Mouse (Mus musculus) liver, embryonic 11.5 days (tissue): ENCODE data around the gene Tiam1. TPM values are rescaled to one million over a fixed set of nuclear protein-coding genes. Genes with fewer than 3 reads are reported as not detected.
A peak's percentile ranks its signal among the peaks of the same experiment; 100 is the strongest.

Experiments
- ATAC-seq: fragments of 200-750 bp; cut with Nextera tagmentation; replicated peaks from 2 replicates; pipeline ENCODE4 v1.8.0; 2017; ENCODE audit warnings: moderate number of reproducible peaks, mild to moderate bottlenecking, moderate TSS enrichment, moderate library complexity; ENCODE audit not compliant: low FRiP score
- DNase-seq: peaks from one replicate; pipeline ENCODE4 v3.0.0-alpha.2; 2017; ENCODE audit warnings: low spot score
- H3K27ac ChIP-seq: fragments of 300-500 bp; sonication (generic); 2 replicates; pipeline ENCODE4 v1.5.1; 2014; ENCODE audit warnings: mild to moderate bottlenecking, low read depth, low read length, control low read depth
- H3K27me3 ChIP-seq: fragments of 300-500 bp; sonication (generic); replicated peaks from 2 replicates; pipeline ENCODE4 v1.6.1; 2014; ENCODE audit warnings: low read length, mixed read lengths; ENCODE audit not compliant: control insufficient read depth, insufficient read depth
- H3K36me3 ChIP-seq: fragments of 300-500 bp; sonication (generic); 2 replicates; pipeline ENCODE4 v1.6.1; 2014; ENCODE audit warnings: mild to moderate bottlenecking, low read length, moderate library complexity, mixed read lengths; ENCODE audit not compliant: control insufficient read depth, insufficient read depth
- H3K4me1 ChIP-seq: fragments of 300-500 bp; sonication (generic); replicated peaks from 2 replicates; pipeline ENCODE4 v1.6.1; 2014; ENCODE audit warnings: low read length, mixed read lengths; ENCODE audit not compliant: control insufficient read depth, insufficient read depth
- H3K4me2 ChIP-seq: fragments of 300-500 bp; sonication (generic); 2 replicates; pipeline ENCODE4 v1.6.1; 2014; ENCODE audit warnings: mild to moderate bottlenecking, control low read depth, moderate library complexity
- H3K4me3 ChIP-seq: fragments of 300-500 bp; sonication (generic); 2 replicates; pipeline ENCODE4 v1.5.1; 2014; ENCODE audit warnings: low read depth, low read length, control low read depth
- H3K9ac ChIP-seq: fragments of 300-500 bp; sonication (generic); 2 replicates; pipeline ENCODE4 v1.6.1; 2014; ENCODE audit warnings: low read depth, low read length, control low read depth
- H3K9me3 ChIP-seq: fragments of 300-500 bp; sonication (generic); 2 replicates; pipeline ENCODE4 v1.6.1; 2016; ENCODE audit warnings: low read length, inconsistent platforms, mixed read lengths; ENCODE audit not compliant: control insufficient read depth
- WGBS: fragments of 180-500 bp; shearing (Covaris S2); extraction: QIAGEN DNeasy Blood & Tissue Kit; methylation state at CpG from one replicate; pipeline ENCODE4 v1.1.7; 2014; 5-methylcytosine and 5-hydroxymethylcytosine counted together
- polyA plus RNA-seq: library from polyadenylated mRNA; unstranded; fragments of >200 nt; fragmentation: Nextera tagmentation; extraction: Ambion mirVana; gene quantifications from 2 replicates; pipeline ENCODE4 v1.2.1, GENCODE M21; 2014

Gene Tiam1
- polyA plus RNA-seq, 1 experiment from 2014 or later = 17.2 TPM

DNA sequence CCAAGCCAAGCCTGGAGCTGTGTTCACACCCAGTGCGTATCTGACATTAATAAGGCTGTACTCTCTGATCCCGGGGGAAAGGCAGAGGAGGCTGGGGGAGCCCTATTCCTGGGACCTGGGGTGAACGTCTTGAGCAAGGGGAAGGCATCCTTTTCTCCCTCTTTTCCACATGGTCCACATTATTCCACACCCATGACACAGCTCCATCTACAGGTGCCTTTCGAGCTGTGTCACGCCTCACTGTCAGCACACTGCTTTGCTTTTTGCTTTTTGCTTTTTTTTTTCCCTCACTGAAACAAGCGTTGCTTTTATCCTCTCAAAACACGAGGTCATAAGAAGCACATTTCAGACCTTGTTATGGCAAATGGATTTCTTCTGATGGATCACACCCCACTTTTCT, 11.5 kb upstream of the Tiam1 start:
- no peaks in the 10 kb centered on the region for H3K27me3 ChIP-seq
- no peak for DNase-seq
- WGBS = 59% methylated on average over 7 of the region's 7 CpGs

DNA sequence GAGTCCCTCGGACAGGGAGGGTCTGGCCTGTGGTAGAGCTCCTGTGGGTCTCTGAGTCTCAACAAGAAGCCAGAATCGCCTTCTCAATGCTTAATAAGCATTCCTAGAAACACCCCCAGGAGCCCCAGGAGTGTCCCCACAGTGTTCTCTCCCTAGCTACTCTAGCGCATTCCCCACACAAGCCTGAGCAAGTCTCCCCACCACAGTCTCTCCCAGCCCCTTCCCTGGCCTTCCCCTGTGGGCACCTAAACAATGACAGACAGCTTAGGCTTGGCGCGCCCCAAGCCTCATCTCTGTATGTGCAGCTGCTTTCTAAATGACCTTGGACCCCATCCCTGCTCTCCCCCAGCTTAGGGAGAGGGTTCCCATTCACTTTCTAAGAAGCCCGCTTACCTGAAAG, 7.3 kb upstream of the Tiam1 start:
- H3K36me3 ChIP-seq = no peaks in the 10 kb centered on the region
- H3K27me3 ChIP-seq = no peaks in the 10 kb centered on the region
- H3K27ac ChIP-seq = no peak overlapping the region
- no peaks in the 10 kb centered on the region for H3K4me1 ChIP-seq
- H3K9ac ChIP-seq = no peak overlapping the region
- H3K4me2 ChIP-seq = no peak overlapping the region
- ATAC-seq (no peak), DNase-seq (no peak)
- H3K4me3 ChIP-seq = no peak overlapping the region
- WGBS = 85% methylated on average over 6 of the region's 6 CpGs
- no peaks in the 10 kb centered on the region for H3K9me3 ChIP-seq

More for the DNA sequence above, 11.5 kb upstream of the Tiam1 start:
- Histone ChIP-seq H3K4me2 (no peak overlapping the region), H3K9me3 (no peaks in the 10 kb centered on the region), H3K9ac (no peak overlapping the region), H3K36me3 (no peaks in the 10 kb centered on the region), H3K4me3 (no peak overlapping the region), H3K27ac (no peak overlapping the region), H3K4me1 (no peaks in the 10 kb centered on the region)
- ATAC-seq = no peak

DNA sequence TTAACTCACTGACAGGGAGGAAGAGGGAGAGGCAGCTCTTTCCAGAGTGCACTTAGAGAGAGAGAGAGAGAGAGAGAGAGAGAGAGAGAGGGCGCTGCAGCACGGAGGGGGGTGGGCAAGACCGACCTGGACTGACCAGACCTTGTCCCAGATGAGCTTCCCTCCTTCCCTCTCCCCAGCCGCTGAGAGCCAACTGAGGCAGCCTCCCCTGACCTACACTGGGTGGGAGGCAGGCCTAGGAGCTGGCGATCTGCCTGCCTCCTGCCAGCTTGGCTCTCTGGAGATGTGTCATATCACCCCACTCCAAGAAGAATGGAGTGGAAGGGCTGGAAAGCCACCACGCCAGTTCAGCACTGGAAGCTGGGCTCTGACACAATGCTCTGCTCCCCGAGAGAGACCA, 6.6 kb upstream of the Tiam1 start:
- ATAC-seq (no peak), DNase-seq (no peak)
- Histone ChIP-seq H3K27ac (no peak overlapping the region), H3K4me3 (no peak overlapping the region), H3K9ac (no peak overlapping the region), H3K27me3 (no peaks in the 10 kb centered on the region), H3K9me3 (no peaks in the 10 kb centered on the region), H3K4me1 (no peaks in the 10 kb centered on the region), H3K4me2 (no peak overlapping the region), H3K36me3 (no peaks in the 10 kb centered on the region)
- 54% methylated on average over 7 of the region's 7 CpGs for WGBS

DNA sequence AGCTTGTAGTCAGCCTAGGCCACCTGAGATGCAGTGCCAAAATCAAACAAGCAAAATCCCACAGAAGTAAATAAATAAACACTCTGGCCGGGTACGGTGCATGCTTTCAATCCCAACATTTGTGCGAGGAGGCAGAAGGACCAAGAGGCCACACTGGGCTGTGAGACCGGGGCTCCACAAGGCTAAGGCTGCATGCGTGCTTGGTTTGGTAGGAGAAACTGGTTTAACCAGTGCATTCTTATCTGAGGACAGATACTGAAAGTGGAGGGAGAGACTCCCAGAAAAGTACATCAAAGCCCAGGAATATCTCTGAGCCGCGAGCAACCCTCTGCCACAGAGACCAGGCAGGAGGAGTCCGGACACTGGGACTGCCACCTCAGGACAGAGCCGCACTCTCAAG, 5.8 kb upstream of the Tiam1 start:
- Histone ChIP-seq H3K9ac (no peak overlapping the region), H3K36me3 (no peaks in the 10 kb centered on the region), H3K27me3 (no peaks in the 10 kb centered on the region), H3K4me1 (no peaks in the 10 kb centered on the region), H3K9me3 (no peaks in the 10 kb centered on the region), H3K4me3 (no peak overlapping the region), H3K4me2 (no peak overlapping the region), H3K27ac (no peak overlapping the region)
- no peak for ATAC-seq
- DNase-seq = no peak
- 71% methylated on average over 9 of the region's 9 CpGs for WGBS

DNA sequence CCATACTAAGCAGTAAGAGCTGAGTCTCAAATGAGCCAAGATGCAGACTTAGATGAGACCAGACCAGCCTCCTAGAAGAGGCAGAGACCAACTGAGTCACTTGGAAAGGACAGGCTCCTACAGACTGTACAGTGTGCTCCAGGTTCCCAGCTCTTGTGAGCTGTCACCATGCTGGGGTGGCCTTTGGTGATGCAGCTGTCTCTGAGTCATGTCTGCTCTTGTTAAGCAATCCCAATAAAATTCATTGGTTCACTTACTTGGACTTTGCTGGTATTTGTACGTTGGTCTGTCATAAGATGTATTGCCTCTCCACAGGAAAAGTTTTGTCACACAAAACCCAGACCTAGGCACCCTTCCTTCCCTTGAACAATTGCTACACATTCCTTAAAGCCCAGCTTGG, 1.7 kb upstream of the Tiam1 start:
- Histone ChIP-seq H3K27ac (no peak overlapping the region), H3K9ac (no peak overlapping the region), H3K9me3 (no peaks in the 10 kb centered on the region), H3K4me3 (no peak overlapping the region), H3K27me3 (no peaks in the 10 kb centered on the region), H3K4me2 (peak overlapping the region; percentile 100; the same call in 1 of the 2 replicates), H3K36me3 (no peaks in the 10 kb centered on the region), H3K4me1 (peaks cover 11% of the 10 kb centered on the region)
- no peak for ATAC-seq
- WGBS = 87% methylated on average over 1 of the region's 1 CpGs
- no peak for DNase-seq

DNA sequence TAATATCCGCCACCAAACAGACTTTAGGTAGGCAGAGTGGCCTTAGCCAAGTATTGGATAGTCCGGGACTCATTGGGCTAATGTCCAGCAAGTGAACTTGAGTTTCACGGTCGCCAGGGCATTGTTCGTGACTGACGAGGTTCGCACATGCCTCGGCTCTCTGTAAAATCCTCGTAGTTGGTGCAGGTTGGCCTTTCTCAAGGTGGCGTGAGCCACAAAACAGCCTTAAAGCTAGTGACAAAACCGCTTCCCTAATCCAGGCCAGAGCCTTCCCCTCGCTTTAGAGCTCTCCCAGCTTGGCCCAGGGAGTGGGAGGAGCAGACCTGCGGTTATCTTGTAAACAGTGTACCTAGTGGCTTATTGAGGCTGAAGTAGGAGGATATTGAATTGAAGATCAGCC, 972 bp upstream of the Tiam1 start:
- WGBS = 11% methylated on average over 13 of the region's 13 CpGs
- no peaks in the 10 kb centered on the region for H3K9me3 ChIP-seq
- 0 out of 2 replicates have a peak overlapping the region, but pooled peaks have one; percentile 60 for H3K27ac ChIP-seq
- no peaks in the 10 kb centered on the region for H3K36me3 ChIP-seq
- peak overlapping the region; percentile 100 for H3K4me2 ChIP-seq
- ATAC-seq = no peak
- H3K4me3 ChIP-seq = peak overlapping the region; percentile 76
- H3K9ac ChIP-seq = peak overlapping the region; percentile 73
- peaks cover 11% of the 10 kb centered on the region for H3K4me1 ChIP-seq
- DNase-seq = peak; percentile 56
- no peaks in the 10 kb centered on the region for H3K27me3 ChIP-seq

DNA sequence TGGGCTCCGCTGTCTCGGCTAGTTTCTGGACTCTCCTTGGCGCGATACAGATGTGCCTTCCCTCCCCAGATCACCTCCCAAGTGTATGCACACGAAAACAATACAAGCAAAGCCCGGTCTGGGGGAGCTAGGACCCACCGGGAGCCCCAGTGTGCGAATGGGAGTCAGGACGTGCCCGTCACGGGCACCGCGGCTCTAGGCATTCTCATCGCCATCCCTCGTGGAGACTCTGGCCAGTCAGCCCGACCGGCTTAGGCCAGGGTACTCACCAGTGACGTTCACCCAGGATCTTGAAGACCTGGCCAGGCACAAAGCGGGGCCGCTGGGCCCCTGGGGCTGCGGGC, 181 bp downstream of the Tiam1 start:
- DNase-seq (no peak), ATAC-seq (no peak; the same call in 1 of the 2 replicates)
- peak overlapping the region; percentile 100 for H3K4me2 ChIP-seq
- H3K9ac ChIP-seq = peak overlapping the region; percentile 79
- peaks cover 13% of the 10 kb centered on the region for H3K4me1 ChIP-seq
- no peaks in the 10 kb centered on the region for H3K27me3 ChIP-seq
- peak overlapping the region; percentile 72 for H3K27ac ChIP-seq
- WGBS = 0% methylated on average over 21 of the region's 21 CpGs
- H3K9me3 ChIP-seq = no peaks in the 10 kb centered on the region
- no peaks in the 10 kb centered on the region for H3K36me3 ChIP-seq
- H3K4me3 ChIP-seq = peak overlapping the region; percentile 76

DNA sequence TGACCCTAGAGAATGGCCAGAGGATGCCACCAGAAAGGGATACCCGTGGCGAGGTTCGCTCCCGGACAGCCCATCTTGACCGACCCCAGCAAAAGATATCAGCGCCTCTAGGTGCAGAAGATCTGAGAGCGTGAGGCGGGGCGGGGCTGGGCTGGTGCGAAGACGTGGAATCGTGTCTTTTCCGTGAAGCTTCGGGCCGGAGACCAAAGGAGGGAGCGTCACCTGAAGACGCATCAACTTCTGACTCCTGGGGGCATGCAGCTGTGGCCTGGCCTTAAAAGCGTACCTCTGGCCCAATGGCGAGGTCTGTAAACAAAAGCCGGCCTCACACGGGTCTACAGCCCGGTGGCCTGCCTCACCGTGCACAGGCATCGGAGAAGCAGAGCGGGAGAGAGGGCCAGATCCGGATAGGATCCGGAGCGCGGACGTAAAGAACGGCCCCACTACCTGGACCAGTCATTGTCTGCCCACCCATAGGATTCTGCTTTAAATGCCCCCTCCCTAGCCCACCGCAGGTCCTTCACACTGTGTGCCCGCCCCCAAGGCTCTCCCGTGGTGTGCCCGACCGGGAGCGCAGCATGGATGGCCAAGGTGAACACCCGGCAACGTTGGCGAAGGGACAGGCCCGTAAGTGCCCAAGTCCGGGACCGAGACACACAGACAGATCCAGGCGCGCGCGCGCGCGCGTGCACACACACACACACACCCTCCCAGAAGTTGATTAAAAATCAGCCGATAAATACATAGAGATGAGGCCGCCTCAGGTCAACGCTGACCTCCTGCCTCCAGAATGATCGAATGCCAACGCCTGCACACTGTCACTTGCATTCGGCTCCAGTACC, 774 bp downstream of the Tiam1 start:
- Histone ChIP-seq H3K36me3 (no peaks in the 10 kb centered on the region), H3K9ac (peak overlapping the region; percentile 79), H3K9me3 (no peaks in the 10 kb centered on the region), H3K4me2 (peak overlapping the region; percentile 100), H3K4me1 (peaks cover 13% of the 10 kb centered on the region), H3K4me3 (peak overlapping the region; percentile 76), H3K27me3 (no peaks in the 10 kb centered on the region), H3K27ac (peak overlapping the region; percentile 72)
- DNase-seq (peak; percentile 77), ATAC-seq (peak; percentile 1)
- WGBS = under 1% methylated on average over 57 of the region's 57 CpGs

DNA sequence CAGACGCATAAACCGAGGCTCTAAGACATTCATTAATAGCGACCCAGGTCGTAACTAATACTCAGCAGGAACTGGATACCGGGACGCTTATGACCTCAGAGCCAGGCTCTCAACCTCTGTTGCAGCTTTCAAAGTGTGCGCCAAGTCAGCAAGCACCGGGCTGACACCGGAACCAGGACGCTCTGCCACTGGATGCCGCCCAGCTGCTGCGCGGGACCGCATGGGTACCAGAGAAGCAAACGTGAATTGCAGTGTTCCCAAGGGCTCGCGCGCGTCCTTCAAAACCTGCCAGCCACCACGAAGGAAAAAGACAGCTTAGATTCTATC, 1.4 kb downstream of the Tiam1 start:
- Histone ChIP-seq H3K27ac (no peak overlapping the region), H3K4me2 (peak overlapping the region; percentile 100), H3K27me3 (no peaks in the 10 kb centered on the region), H3K9ac (peak overlapping the region; percentile 79), H3K9me3 (no peaks in the 10 kb centered on the region), H3K4me1 (peaks cover 13% of the 10 kb centered on the region), H3K36me3 (no peaks in the 10 kb centered on the region), H3K4me3 (peak overlapping the region; percentile 76)
- DNase-seq = no peak
- ATAC-seq = no peak
- WGBS = 2% methylated on average over 20 of the region's 20 CpGs
